Mouse (Mus musculus): ENCODE measurements around the gene Dhodh.

The Dhodh gene

GRCm38 (mm10) chr8:109608271-109609152 is at the start of gene Dhodh:
Dhodh (minus strand) TSS chr8:109608673.
- DNase-seq (ENCODE audit: low spot score in 2 of 2): peak; percentile 85 to 95

GRCm38 (mm10) chr8:109656860-109657259 is 48.4 kb upstream of the Dhodh start:
- DNase-seq (ENCODE audit: low spot score in 2 of 2): no peak

GRCm38 (mm10) chr8:109650801-109651200 is 42.3 kb upstream of the Dhodh start:
- DNase-seq (ENCODE audit: low spot score in 2 of 2): no peak

GRCm38 (mm10) chr8:109648469-109648868 is 40.0 kb upstream of the Dhodh start:
- no peak for DNase-seq (ENCODE audit: low spot score in 2 of 2)

- DNase-seq (ENCODE audit: low spot score in 2 of 2): no peak
These were observed 38.9 kb upstream of the Dhodh start for GRCm38 (mm10) chr8:109647331-109647730.

- no peak for DNase-seq (ENCODE audit: low spot score in 2 of 2)
These were observed 32.8 kb upstream of the Dhodh start for GRCm38 (mm10) chr8:109641236-109641635.

GRCm38 (mm10) chr8:109640410-109640809 is 31.9 kb upstream of the Dhodh start:
- no peak for DNase-seq (ENCODE audit: low spot score in 2 of 2)

- DNase-seq (ENCODE audit: low spot score in 2 of 2): no peak
These were observed 30.4 kb upstream of the Dhodh start for GRCm38 (mm10) chr8:109638851-109639250.

GRCm38 (mm10) chr8:109635146-109635545 is 26.7 kb upstream of the Dhodh start:
- DNase-seq (ENCODE audit: low spot score in 2 of 2): no peak

GRCm38 (mm10) chr8:109632498-109632897 is 24.0 kb upstream of the Dhodh start:
- no peak for DNase-seq (ENCODE audit: low spot score in 2 of 2)

- no peak for DNase-seq (ENCODE audit: low spot score in 2 of 2)
These were observed 20.2 kb upstream of the Dhodh start for GRCm38 (mm10) chr8:109628638-109629037.

- no peak for DNase-seq (ENCODE audit: low spot score in 2 of 2)
These were observed 7.1 kb upstream of the Dhodh start for GRCm38 (mm10) chr8:109615569-109615968.

GRCm38 (mm10) chr8:109614243-109615210 is 6.1 kb upstream of the Dhodh start, which contains the start of gene Pkd1l3:
Pkd1l3 (plus strand) TSS chr8:109614517.
- DNase-seq (ENCODE audit: low spot score in 2 of 2): no peak

- no peak for DNase-seq (ENCODE audit: low spot score in 2 of 2)
These were observed 655 bp upstream of the Dhodh start for GRCm38 (mm10) chr8:109609153-109609502.

- DNase-seq (ENCODE audit: low spot score in 2 of 2): no peak
These were observed 823 bp downstream of the Dhodh start for GRCm38 (mm10) chr8:109607650-109608049.

GRCm38 (mm10) chr8:109606725-109607124 is 1.7 kb downstream of the Dhodh start:
- no peak for DNase-seq (ENCODE audit: low spot score in 2 of 2)

- DNase-seq (ENCODE audit: low spot score in 2 of 2): peak in 1 of 2 experiments; percentile 14
These were observed 12.6 kb downstream of the Dhodh start for GRCm38 (mm10) chr8:109595854-109596253.

GRCm38 (mm10) chr8:109593117-109593788 is 15.2 kb downstream of the Dhodh start:
- DNase-seq (ENCODE audit: low spot score in 2 of 2): no peak

GRCm38 (mm10) chr8:109592164-109592563 is 16.3 kb downstream of the Dhodh start:
- no peak for DNase-seq (ENCODE audit: low spot score in 2 of 2)

GRCm38 (mm10) chr8:109591367-109591766 is 17.1 kb downstream of the Dhodh start:
- DNase-seq (ENCODE audit: low spot score in 2 of 2): no peak

GRCm38 (mm10) chr8:109590901-109591300 is 17.6 kb downstream of the Dhodh start:
- no peak for DNase-seq (ENCODE audit: low spot score in 2 of 2)
